In genomic region chr9:78844969-78845683, GRCm38 (mm10) we compare ENCODE assay signal across 8 mouse cellular contexts.
DNase-seq lines count a peak whose midpoint lies in the region; ATAC-seq lines count a peak whose summit lies in the region.

No protein-coding gene starts in this region.

- no peaks in the 10 kb centered on the region for H3K4me1 ChIP-seq in liver, embryonic 12.5 days
- no peaks in the 10 kb centered on the region for H3K4me1 ChIP-seq in embryonic facial prominence, embryonic 11.5 days (ENCODE audit: control insufficient read depth, insufficient read depth, low read length)
- H3K4me1 ChIP-seq in stomach, embryonic 14.5 days (ENCODE audit: control insufficient read depth, insufficient read depth, low read length), result peaks cover 9% of the 10 kb centered on the region; the same call in 1 of the 2 replicates

- no peak overlapping the region for H3K4me3 ChIP-seq in liver, embryonic 12.5 days
- no peak overlapping the region for H3K4me3 ChIP-seq in embryonic facial prominence, embryonic 11.5 days (ENCODE audit: low read depth, low read length)
- H3K4me3 ChIP-seq in stomach, embryonic 14.5 days (ENCODE audit: low read depth, low read length), result no peak overlapping the region

- H3K4me2 ChIP-seq in liver, embryonic 12.5 days, result no peak overlapping the region
- H3K4me2 ChIP-seq in embryonic facial prominence, embryonic 11.5 days (ENCODE audit: low read depth, low read length), result no peak overlapping the region
- no peak overlapping the region for H3K4me2 ChIP-seq in stomach, embryonic 14.5 days (replicated peaks; ENCODE audit: low read depth, low read length)

- H3K9me3 ChIP-seq in liver, embryonic 12.5 days (replicated peaks), result no peaks in the 10 kb centered on the region
- no peaks in the 10 kb centered on the region for H3K9me3 ChIP-seq in embryonic facial prominence, embryonic 11.5 days (replicated peaks; ENCODE audit: control insufficient read depth, low read length)
- no peaks in the 10 kb centered on the region for H3K9me3 ChIP-seq in stomach, embryonic 14.5 days (ENCODE audit: control insufficient read depth, low read depth, low read length)

- no peak overlapping the region for H3K27ac ChIP-seq in liver, embryonic 12.5 days
- H3K27ac ChIP-seq in embryonic facial prominence, embryonic 11.5 days (replicated peaks; ENCODE audit: low read depth, low read length), result no peak overlapping the region
- H3K27ac ChIP-seq in stomach, embryonic 14.5 days (ENCODE audit: low read length), result no peak overlapping the region

- H3K27me3 ChIP-seq in liver, embryonic 12.5 days (replicated peaks), result no peaks in the 10 kb centered on the region
- H3K27me3 ChIP-seq in embryonic facial prominence, embryonic 11.5 days (ENCODE audit: control insufficient read depth, insufficient read depth, low read length), result no peaks in the 10 kb centered on the region
- H3K27me3 ChIP-seq in stomach, embryonic 14.5 days (ENCODE audit: control insufficient read depth, insufficient read depth, low read length), result no peaks in the 10 kb centered on the region

- no peaks in the 10 kb centered on the region for H3K36me3 ChIP-seq in liver, embryonic 12.5 days
- H3K36me3 ChIP-seq in embryonic facial prominence, embryonic 11.5 days (replicated peaks; ENCODE audit: control insufficient read depth, insufficient read depth, low read depth, low read length), result no peaks in the 10 kb centered on the region
- H3K36me3 ChIP-seq in stomach, embryonic 14.5 days (ENCODE audit: control insufficient read depth, insufficient read depth, low read length), result no peaks in the 10 kb centered on the region

- ATAC-seq in liver, embryonic 12.5 days, result no peak
- ATAC-seq in embryonic facial prominence, embryonic 11.5 days (replicated peaks; ENCODE audit: insufficient number of reproducible peaks, low FRiP score, low TSS enrichment, low read depth), result no peak; the same call in 1 of the 2 replicates
- ATAC-seq in hematopoietic stem cell, adult 5-6 weeks (replicated peaks in 1 of 2; ENCODE audit: insufficient read depth in 1 of 2, low FRiP score in 2 of 2, low TSS enrichment in 1 of 2, low read depth in 1 of 2, poor library complexity in 2 of 2, severe bottlenecking in 2 of 2), result peak; percentile 36 to 46; a peak in 1 of 4 replicates
- peak; percentile 89 for ATAC-seq in stomach, embryonic 14.5 days (ENCODE audit: insufficient number of reproducible peaks, insufficient read depth, low FRiP score, low read depth)
- ATAC-seq in erythroid progenitor cell, adult 5-6 weeks (replicated peaks; ENCODE audit: low FRiP score, poor library complexity, severe bottlenecking), result no peak

- WGBS in liver, embryonic 12.5 days (ENCODE audit: insufficient replicate concordance), result 51% methylated on average over 9 of the region's 9 CpGs
- WGBS in embryonic facial prominence, embryonic 11.5 days, result 53% methylated on average over 9 of the region's 9 CpGs
- WGBS in stomach, embryonic 14.5 days, result 18% methylated on average over 9 of the region's 9 CpGs

- peak; percentile 14 for DNase-seq in liver
- peak; percentile 19 for DNase-seq in embryonic facial prominence, embryonic 11.5 days (ENCODE audit: low spot score)
- no peak for DNase-seq in layer of hippocampus, adult 18-20 months (ENCODE audit: low spot score in 2 of 2)
- DNase-seq in frontal cortex, adult 2 months (ENCODE audit: extremely low spot score in 1 of 2, low spot score in 1 of 2), result no peak

- no peak overlapping the region for H3K9ac ChIP-seq in liver, embryonic 12.5 days
- H3K9ac ChIP-seq in embryonic facial prominence, embryonic 11.5 days (replicated peaks; ENCODE audit: low read length), result no peak overlapping the region
- no peak overlapping the region for H3K9ac ChIP-seq in stomach, embryonic 14.5 days (replicated peaks; ENCODE audit: low read depth, low read length)

Comparison
In these comparisons a context has a peak if more than half of its experiments do, and no peak if none do; other contexts are left out.
1. DNase-seq: peak in liver (single experiment) and embryonic facial prominence, embryonic 11.5 days (single experiment); none in layer of hippocampus, adult 18-20 months (0 of 2) and frontal cortex, adult 2 months (0 of 2).
2. ATAC-seq: peak in hematopoietic stem cell, adult 5-6 weeks (2 of 2) and stomach, embryonic 14.5 days (single experiment); none in liver, embryonic 12.5 days (single experiment), embryonic facial prominence, embryonic 11.5 days (single experiment) and erythroid progenitor cell, adult 5-6 weeks (single experiment).